Mouse (Mus musculus): ENCODE data around the gene Maea.

- TF ChIP-seq CTCF (IDR thresholded peaks at IDR 0.05; ENCODE audit: extremely low read depth, insufficient read length, insufficient replicate concordance, low read depth, low read length) (no peak), POLR2A (IDR thresholded peaks at IDR 0.05; ENCODE audit: low read depth, low read length) (no peak)
Observed at GRCm38 (mm10) chr5:33363263-33363662, 28.0 kb downstream of the Maea start.
